Mouse (Mus musculus) olfactory bulb, adult 2 months (tissue): ENCODE results near the gene Asic5.

Source experiments
- CTCF ChIP-seq: fragments of 200-500 bp; IDR thresholded peaks from 2 replicates; pipeline ENCODE4 v1.5.1; 2012; ENCODE audit warnings: low read depth, mild to moderate bottlenecking, low read length, moderate library complexity; ENCODE audit not compliant: insufficient read depth
- POLR2A ChIP-seq: fragments of 200-500 bp; IDR thresholded peaks from 2 replicates; pipeline ENCODE4 v1.6.1; 2012; ENCODE audit warnings: mild to moderate bottlenecking, low read depth, low read length, moderate library complexity; ENCODE audit not compliant: insufficient read depth

DNA sequence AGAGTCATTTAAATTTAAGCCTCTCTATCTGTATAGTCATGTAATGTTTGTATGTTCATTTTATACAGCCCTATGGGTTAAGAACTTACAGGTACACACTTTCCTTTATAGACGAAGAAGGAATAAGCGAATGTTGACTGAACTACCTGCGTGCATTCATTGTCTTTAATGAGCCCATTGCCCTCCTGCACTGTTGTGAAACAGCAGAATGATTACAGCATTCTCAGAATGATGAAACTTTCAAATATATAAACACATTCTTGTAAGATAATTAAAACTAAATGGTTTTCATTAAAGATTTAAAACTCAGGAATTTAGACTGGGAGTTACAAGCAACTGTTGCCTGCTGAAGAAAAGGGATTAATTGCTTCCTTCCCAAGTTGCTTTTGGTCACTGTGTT, 5.5 kb downstream of the Asic5 start:
- TF ChIP-seq CTCF: no peak
- TF ChIP-seq POLR2A: no peak
